Mouse (Mus musculus) stomach, embryonic 16.5 days (tissue): ENCODE data around the gene Dr1. TPM values are rescaled to one million over a fixed set of nuclear protein-coding genes. Genes with fewer than 3 reads are reported as not detected.
"Not testable (repeated sequence)": the region's sequence is repeated elsewhere in the genome, so short reads cannot be mapped to it uniquely, and the experiment has no call there.

ENCODE experiments used
- ATAC-seq: fragments of 200-750 bp; cut with Nextera tagmentation; 2 replicates; pipeline ENCODE4 v1.8.0; 2017; ENCODE audit warnings: moderate number of reproducible peaks, moderate TSS enrichment; ENCODE audit not compliant: insufficient read depth, low FRiP score
- H3K27ac ChIP-seq: fragments of 300-500 bp; sonication (generic); 2 replicates; pipeline ENCODE4 v1.5.1; 2014; ENCODE audit warnings: low read length
- H3K27me3 ChIP-seq: fragments of 300-500 bp; sonication (generic); 2 replicates; pipeline ENCODE4 v1.6.1; 2014; ENCODE audit warnings: low read length, control low read depth, mixed read lengths; ENCODE audit not compliant: control insufficient read depth, insufficient read depth
- H3K36me3 ChIP-seq: fragments of 300-500 bp; sonication (generic); 2 replicates; pipeline ENCODE4 v1.6.1; 2014; ENCODE audit warnings: low read length; ENCODE audit not compliant: control insufficient read depth, insufficient read depth
- H3K4me1 ChIP-seq: fragments of 300-500 bp; sonication (generic); 2 replicates; pipeline ENCODE4 v1.6.1; 2014; ENCODE audit warnings: low read length, control low read depth, mixed read lengths; ENCODE audit not compliant: control insufficient read depth, insufficient read depth
- H3K4me2 ChIP-seq: fragments of 300-500 bp; sonication (generic); 2 replicates; pipeline ENCODE4 v1.6.1; 2014; ENCODE audit warnings: low read depth, low read length, mixed read lengths
- H3K4me3 ChIP-seq: fragments of 300-500 bp; sonication (generic); replicated peaks from 2 replicates; pipeline ENCODE4 v1.5.1; 2014; ENCODE audit warnings: mild to moderate bottlenecking, low read length
- H3K9ac ChIP-seq: fragments of 300-500 bp; sonication (generic); 2 replicates; pipeline ENCODE4 v1.6.1; 2014; ENCODE audit warnings: low read length
- H3K9me3 ChIP-seq: fragments of 300-500 bp; sonication (generic); replicated peaks from 2 replicates; pipeline ENCODE4 v1.6.1; 2016; ENCODE audit warnings: low read length, control low read depth; ENCODE audit not compliant: control insufficient read depth
- WGBS: fragments of 180-500 bp; shearing (Covaris S2); extraction: QIAGEN DNeasy Blood & Tissue Kit; methylation state at CpG from one replicate; pipeline ENCODE4 v1.1.7; 2014; 5-methylcytosine and 5-hydroxymethylcytosine counted together
- polyA plus RNA-seq: library from polyadenylated mRNA; unstranded; fragments of >200 nt; fragmentation: Nextera tagmentation; extraction: Ambion mirVana; gene quantifications from 2 replicates; pipeline ENCODE4 v1.2.1, GENCODE M21; 2015

Dr1 gene
- 43.3 and 43.9 TPM in 2 replicates for polyA plus RNA-seq

DNA sequence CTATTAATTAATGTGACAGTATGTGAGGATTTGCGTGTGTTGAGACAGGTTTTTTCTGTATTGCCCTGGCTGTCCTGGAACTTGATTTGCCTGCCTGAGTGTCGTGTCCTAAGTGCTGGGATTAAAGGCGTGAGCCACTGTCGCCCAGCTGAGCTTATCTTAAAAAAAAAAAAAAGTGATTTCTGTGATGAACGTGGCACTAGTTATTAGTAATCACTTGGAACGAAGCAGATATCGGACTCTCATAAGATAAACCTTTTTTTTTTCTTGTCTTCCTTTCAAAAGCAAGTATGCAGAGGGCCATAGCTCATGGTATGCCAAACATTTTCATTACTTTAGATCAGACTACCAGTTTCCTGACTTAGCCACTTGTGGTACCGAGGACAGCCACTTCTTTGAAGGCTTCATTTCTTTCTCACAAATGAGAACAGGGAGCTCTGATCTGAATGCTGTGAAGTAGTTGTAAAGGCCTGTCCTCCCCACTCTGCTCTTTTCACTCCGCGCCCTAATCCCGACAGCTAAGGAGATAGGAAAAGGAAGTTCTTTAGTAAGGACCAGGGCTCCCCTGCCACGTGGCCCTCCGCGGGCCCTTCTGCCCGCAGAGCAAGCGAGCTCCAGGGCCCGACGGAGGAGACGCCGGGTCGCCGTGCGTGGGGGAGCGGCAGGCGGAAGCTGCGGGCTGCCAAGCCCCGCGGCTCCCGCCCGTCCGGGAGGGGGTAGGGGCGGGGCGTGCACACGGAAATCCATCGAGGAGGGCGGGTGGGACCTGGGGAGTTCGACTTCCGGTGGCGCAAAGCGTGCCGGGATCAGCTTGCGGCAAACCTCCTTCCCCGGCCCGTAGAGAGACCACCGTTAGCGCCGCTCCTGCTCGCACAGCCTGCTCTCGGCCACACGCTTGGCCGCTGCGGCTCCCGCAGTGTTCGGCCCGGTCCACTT lies at the start of gene Dr1:
Gene Dr1, plus strand, starts transcription at position 771 of the 936 bp plus-strand sequence.
- no peaks in the 10 kb centered on the region for H3K27me3 ChIP-seq
- H3K9me3 ChIP-seq, result no peaks in the 10 kb centered on the region
- WGBS, result 2% methylated on average over 53 of the region's 55 CpGs
- peak within 1 kb of the TSS; percentile 98 for H3K9ac ChIP-seq
- no peaks in the 10 kb centered on the region for H3K36me3 ChIP-seq
- ATAC-seq, result peak; percentile 97
- peak within 1 kb of the TSS; percentile 73 for H3K4me2 ChIP-seq
- peak within 1 kb of the TSS; percentile 98 for H3K27ac ChIP-seq
- peak within 1 kb of the TSS; percentile 99 for H3K4me3 ChIP-seq
- H3K4me1 ChIP-seq, result peaks cover 9% of the 10 kb centered on the region

DNA sequence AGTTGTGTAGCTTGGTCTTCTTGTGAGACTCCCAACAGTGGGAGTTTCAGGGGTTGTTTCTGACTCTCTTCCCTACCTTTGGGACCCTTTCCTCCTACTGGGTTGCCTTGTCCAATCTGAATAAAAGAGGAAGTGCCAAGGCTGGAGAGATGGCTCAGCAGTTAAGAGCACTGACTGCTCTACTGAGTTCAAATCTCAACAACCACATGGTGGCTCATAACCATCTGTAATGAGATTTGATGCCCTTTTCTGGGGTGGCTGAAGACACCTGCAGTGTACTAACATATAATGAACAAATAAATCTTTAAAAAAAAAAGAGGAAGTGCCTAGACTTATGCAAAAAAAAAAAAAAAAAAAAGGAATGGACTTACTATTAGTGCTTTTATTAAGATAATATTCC lies 44.6 kb upstream of the Dr1 start:
- no peak overlapping the region for H3K4me3 ChIP-seq
- H3K9ac ChIP-seq, result no peak overlapping the region
- no peaks in the 10 kb centered on the region for H3K9me3 ChIP-seq
- ATAC-seq, result no peak
- H3K36me3 ChIP-seq, result no peaks in the 10 kb centered on the region
- H3K4me1 ChIP-seq, result no peaks in the 10 kb centered on the region
- H3K27me3 ChIP-seq, result no peaks in the 10 kb centered on the region
- H3K4me2 ChIP-seq, result no peak overlapping the region
- H3K27ac ChIP-seq, result no peak overlapping the region

DNA sequence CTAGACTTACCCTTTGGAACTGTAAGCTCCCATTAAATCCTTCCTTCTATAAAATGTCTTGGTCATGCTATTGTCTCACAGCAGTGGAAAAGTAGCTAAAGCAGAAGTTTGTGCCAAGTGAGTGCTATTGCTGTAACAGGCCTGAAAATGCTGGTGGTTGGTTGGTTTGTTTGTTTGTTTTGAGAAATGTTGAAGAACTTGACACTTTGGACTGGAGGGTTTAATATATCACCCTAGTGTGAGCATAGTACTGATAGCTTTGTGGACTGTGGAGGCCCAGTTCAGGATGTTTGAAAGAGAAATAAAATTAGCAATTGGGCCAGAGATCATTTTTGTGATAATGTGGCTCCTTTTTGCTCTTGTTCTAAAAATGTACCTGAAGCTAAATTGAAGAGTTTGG lies 42.5 kb upstream of the Dr1 start:
- no peaks in the 10 kb centered on the region for H3K36me3 ChIP-seq
- H3K4me2 ChIP-seq, result no peak overlapping the region
- no peaks in the 10 kb centered on the region for H3K4me1 ChIP-seq
- H3K27ac ChIP-seq, result no peak overlapping the region
- H3K9me3 ChIP-seq, result no peaks in the 10 kb centered on the region
- no peak overlapping the region for H3K4me3 ChIP-seq
- no peaks in the 10 kb centered on the region for H3K27me3 ChIP-seq
- no peak for ATAC-seq
- no peak overlapping the region for H3K9ac ChIP-seq

DNA sequence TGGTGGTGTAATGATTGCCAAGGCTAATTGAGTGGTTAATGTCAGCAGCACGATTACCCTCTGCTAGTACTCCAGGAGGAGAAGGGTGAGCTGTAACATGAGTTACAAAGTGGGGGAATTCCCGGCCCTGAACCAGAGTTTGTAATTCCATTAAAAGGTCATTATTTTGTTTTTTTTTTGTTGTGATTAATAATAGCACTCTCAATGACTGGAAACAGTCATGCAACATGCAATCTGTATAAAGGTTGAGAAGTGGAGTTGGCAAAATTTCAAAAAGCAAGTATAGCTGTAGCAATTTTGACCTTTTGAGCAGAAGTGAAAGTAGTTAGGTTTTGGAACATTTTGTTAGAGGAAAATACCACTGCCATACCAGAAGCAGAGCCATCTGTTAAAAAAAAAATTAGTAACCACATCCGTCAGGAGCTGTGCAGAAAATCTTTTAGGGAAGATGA lies 22.4 kb upstream of the Dr1 start:
- Histone ChIP-seq H3K27me3 (no peaks in the 10 kb centered on the region), H3K4me1 (peaks cover 3% of the 10 kb centered on the region; the same call in 1 of the 2 replicates), H3K36me3 (no peaks in the 10 kb centered on the region), H3K9me3 (no peaks in the 10 kb centered on the region), H3K4me2 (no peak overlapping the region), H3K9ac (no peak overlapping the region), H3K4me3 (no peak overlapping the region), H3K27ac (no peak overlapping the region)
- 36% methylated on average over 3 of the region's 3 CpGs for WGBS
- no peak for ATAC-seq

DNA sequence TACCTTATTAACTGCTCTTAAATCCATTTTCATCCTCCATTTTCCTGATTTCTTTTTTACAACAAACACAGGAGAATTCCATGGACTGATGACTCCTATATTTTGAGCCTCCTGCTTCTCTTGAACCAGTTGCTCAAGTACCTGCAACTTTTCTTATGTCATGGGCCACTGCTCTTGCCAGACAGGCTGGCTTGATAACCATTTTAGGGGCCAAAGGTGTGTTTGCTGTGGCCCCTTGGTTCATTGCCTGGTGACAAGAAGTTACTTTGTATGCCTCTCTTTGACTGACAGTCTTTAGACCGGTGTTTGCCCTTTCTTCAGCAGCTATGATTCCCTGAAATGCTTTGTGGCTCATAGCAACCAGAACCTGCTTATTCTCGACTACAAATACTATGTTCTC lies 18.7 kb upstream of the Dr1 start:
- ATAC-seq, result no peak
- Histone ChIP-seq H3K36me3 (no peaks in the 10 kb centered on the region), H3K4me1 (peaks cover 3% of the 10 kb centered on the region; the same call in 1 of the 2 replicates), H3K4me2 (no peak overlapping the region), H3K4me3 (no peak overlapping the region), H3K27me3 (no peaks in the 10 kb centered on the region), H3K9me3 (no peaks in the 10 kb centered on the region), H3K27ac (no peak overlapping the region), H3K9ac (no peak overlapping the region)
- 50% methylated on average over 2 of the region's 2 CpGs for WGBS

DNA sequence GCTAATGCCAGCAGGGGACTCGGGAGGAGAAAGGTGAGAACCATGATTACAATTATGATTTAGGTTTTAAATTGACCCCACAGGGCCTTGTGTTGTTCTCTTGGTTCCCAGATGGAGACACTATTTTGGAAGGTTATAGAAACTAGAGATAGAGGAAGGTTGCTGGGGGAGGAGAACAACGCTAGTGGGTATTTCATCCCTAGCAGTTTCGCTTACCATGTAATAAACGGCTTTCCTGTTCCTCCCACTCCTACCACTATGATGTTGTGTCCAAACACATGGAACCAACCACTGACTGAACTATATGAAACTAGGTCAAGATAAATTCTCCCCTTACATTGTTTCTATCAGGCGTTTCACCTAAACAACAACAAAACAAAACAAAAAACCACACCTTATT lies 13.4 kb upstream of the Dr1 start:
- Histone ChIP-seq H3K4me2 (no peak overlapping the region), H3K9ac (no peak overlapping the region), H3K4me1 (no peaks in the 10 kb centered on the region), H3K27me3 (no peaks in the 10 kb centered on the region), H3K4me3 (no peak overlapping the region), H3K27ac (no peak overlapping the region), H3K36me3 (no peaks in the 10 kb centered on the region), H3K9me3 (no peaks in the 10 kb centered on the region)
- ATAC-seq, result no peak
- 77% methylated on average over 5 of the region's 5 CpGs for WGBS

DNA sequence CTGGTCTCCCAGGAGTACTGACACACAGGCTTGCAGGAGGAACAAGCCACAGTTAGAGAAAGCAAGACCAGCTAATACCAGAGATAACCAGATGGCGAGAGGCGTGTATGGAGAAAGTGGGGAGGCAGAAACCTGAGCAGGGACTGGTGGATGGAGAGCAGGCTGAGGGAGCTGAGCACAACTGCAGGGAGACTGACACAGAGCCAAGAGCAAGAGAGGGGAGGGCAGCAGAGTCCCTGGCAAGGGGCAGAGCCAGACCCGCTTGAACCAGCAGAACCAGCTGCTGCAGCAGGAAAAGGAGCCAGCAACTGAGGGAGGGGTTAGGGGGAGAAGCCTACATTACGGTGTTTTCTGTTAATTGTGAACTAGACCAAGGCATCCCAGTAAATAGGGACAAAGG lies 6.0 kb upstream of the Dr1 start:
- peak overlapping the region; percentile 13; the same call in 1 of the 2 replicates for H3K9ac ChIP-seq
- ATAC-seq, result peak; percentile 40; the same call in 1 of the 2 replicates
- no peak overlapping the region for H3K4me2 ChIP-seq
- 24% methylated on average over 4 of the region's 4 CpGs for WGBS
- no peak overlapping the region for H3K4me3 ChIP-seq
- H3K4me1 ChIP-seq, result peaks cover under 1% of the 10 kb centered on the region; the same call in 1 of the 2 replicates
- no peaks in the 10 kb centered on the region for H3K27me3 ChIP-seq
- H3K27ac ChIP-seq, result no peak overlapping the region
- H3K36me3 ChIP-seq, result no peaks in the 10 kb centered on the region
- no peaks in the 10 kb centered on the region for H3K9me3 ChIP-seq

DNA sequence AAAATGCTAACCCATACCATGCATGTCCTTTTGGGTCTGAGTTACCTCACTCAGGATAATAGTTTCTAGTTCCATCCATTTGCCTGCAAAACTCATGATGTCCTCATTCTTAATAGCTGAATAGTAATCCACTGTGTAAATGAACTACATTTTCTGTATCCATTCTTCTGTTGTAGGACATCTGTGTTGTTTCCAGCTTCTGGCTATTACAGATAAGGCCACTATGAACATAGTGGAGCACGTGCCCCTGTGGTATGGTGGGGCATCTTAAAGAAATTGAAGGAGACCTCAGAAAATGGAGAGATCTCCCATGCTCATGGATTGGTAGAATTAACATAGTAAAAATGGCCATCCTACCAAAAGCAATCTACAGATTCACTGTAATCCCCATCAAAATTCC lies 4.9 kb upstream of the Dr1 start:
- not testable (repeated sequence) for H3K27ac ChIP-seq, ATAC-seq, H3K4me3 ChIP-seq, H3K9me3 ChIP-seq, H3K27me3 ChIP-seq, H3K4me1 ChIP-seq, H3K4me2 ChIP-seq, H3K36me3 ChIP-seq, H3K9ac ChIP-seq
- 83% methylated on average over 1 of the region's 1 CpGs for WGBS

DNA sequence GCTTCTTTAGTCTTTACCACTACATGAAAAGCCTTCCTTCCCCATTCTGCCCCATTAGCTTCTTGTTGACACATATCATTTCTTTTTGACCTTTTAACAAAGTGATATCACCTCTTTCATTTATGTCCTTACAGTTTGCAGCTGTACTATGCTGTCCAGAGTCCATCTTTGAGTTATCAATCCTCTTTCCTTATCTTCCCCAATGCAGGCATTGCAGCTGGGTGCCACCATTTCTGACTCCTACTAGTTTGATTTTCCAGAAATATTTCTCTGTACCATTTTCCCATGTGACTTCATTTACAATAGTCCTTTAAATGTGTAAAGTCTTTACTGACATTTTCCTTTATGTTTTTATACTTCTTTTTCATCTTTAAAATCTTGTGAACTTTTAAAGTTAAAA lies 1.7 kb upstream of the Dr1 start:
- Histone ChIP-seq H3K27me3 (no peaks in the 10 kb centered on the region), H3K27ac (no peak overlapping the region), H3K36me3 (no peaks in the 10 kb centered on the region), H3K4me2 (no peak overlapping the region), H3K4me3 (no peak overlapping the region), H3K9me3 (no peaks in the 10 kb centered on the region), H3K9ac (no peak overlapping the region), H3K4me1 (peaks cover 9% of the 10 kb centered on the region)
- no peak for ATAC-seq
